Mouse (Mus musculus): ENCODE data around the gene Spon1.

Spon1 gene

DNA sequence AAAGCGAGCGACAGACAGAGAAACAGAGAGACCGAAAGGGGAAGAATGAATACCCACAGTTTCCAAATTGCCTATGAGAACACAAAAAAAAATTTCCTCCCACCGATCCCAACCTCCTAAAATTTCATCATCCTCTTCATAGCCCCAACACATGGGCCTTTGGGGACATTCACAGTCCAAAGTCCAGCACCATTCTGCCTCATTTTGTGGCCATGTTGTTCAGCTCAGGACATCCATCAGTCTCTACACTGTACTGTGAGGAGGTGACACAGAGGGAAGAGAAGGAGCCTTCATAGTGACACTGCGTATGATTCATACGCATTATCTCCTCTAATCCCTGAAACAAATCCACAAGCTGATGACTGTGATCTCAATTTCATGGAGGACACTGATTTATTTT is 12.7 kb downstream of the Spon1 start:
- no peak for DNase-seq (ENCODE audit: low read depth, low spot score)

DNA sequence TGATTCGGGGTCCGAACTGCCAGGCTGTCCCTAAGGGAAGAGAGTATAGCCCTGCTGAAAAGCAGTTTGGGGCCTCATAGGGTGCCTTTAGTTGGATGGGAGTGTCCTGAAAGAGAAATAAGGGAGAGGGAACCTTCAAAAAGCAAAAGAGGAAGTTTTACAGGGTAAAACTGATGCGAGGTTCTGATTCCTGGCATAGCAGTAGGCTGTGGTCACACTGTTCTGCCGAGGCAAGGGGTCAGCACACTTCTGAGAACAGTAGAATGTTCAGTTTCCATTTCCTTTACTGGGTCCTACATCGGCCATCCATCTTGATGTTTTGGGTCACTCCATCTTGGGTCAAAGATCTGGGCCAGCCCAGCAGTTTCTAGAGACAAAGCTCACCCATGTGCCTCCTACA is 14.5 kb downstream of the Spon1 start:
- no peak for DNase-seq (ENCODE audit: low read depth, low spot score)

DNA sequence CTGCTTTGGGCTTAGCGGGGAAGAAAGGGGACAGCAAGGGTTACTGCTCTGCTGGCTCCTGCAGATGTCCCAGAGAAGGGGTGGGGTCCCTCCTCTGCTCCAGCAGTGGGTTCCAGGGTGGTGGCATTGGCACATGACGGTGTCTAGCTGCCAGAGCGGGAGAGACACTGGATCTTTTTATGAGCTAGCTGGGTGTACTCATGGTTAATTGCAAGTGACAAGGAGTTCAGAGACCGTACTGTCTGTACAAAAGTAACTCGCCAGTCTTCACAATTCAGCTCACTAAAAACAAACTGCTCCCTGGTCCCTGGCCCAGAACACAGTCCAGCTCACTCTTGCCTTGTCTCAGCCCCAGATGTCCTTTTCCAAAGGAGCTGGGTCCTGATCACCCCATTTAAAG is 26.2 kb downstream of the Spon1 start:
- DNase-seq (ENCODE audit: low read depth, low spot score) = no peak

DNA sequence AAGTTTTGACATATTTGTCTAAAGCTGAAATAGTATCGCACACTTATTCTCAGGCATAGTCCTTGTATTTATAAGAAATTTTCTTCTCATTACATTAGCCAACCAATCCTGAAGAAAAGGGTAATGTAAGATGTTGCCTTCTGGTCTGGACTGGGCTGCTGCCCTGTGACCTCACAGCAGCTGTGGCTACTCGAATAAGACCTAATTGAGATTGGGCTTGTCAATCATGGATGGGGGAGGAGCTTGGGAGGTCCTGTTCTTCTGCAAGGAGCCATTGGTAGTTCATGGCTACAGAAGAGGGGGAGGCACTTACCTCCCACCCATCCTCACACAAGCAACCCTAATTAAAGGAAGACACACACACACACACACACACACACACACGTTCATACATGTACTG is 27.1 kb downstream of the Spon1 start:
- DNase-seq (ENCODE audit: low read depth, low spot score) = no peak

DNA sequence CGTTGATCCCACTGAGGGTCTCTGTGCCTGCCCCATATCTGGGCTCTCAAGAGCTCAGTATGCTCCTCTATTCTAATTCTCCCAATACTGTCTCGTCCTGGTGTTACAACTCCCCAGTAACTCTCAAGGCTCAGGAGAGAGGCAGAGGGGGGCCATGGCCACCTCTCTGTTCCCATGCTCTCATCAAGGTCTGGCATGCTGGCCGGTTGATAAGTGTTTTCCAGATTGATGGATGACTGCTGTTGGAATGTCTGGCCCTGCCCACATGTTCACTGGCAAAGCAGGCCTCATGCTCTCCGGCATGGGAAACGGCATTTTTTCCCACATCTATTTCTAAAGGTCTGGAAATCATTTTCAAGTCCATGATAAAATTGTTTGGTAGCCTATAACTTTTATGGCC is 29.4 kb downstream of the Spon1 start:
- DNase-seq (ENCODE audit: low read depth, low spot score) = no peak

DNA sequence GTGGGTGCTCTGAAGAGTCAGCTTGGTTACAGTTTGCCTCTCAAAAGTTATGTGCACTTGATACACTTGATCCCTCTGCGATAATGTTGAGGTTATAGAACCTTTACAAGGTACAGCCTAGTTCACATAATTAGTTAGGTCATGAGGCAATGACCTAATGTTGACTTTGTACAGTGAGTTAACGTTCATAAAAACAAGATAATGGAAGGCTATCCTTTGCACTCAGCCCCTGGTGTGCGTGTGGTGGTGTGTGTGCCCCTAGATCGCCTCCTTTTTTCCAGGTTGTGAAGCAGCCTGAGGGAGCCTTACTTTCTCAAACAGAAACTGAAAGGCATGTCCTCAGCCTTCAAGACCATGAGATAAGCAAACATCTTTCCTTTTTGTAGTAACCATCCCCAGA is 31.3 kb downstream of the Spon1 start:
- DNase-seq (ENCODE audit: low read depth, low spot score) = no peak

DNA sequence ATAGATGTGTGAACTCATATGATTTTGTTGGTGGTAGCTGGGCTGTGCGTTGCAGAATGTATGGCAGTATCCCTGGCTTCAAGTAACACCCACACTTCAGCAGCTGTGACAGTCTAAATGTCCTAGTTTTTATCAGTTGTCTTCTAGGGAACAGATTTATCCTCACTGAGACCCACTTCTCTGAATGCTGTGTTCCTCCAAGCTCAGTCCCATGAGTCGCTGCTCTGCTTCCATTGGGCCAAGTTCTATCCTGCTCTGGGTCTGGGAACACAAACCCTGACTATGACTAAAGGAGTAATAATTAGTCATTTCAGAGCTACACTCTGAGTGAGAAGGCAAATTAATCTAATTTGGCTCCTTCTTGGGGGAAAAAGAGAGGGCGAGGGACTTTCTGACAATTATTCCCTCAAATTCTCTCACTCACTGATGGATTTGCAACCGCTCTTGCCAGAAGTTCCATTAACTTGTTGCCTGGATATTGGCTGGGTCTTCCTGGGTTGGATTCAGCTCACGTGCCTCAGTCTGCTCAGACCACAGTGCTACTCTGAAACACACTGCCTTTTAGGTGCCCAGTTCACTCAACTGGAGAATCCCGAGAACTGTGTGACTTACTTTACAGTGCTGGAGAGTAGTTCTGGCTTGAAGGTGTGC is 32.9 kb downstream of the Spon1 start:
- no peak for DNase-seq (ENCODE audit: low read depth, low spot score)

DNA sequence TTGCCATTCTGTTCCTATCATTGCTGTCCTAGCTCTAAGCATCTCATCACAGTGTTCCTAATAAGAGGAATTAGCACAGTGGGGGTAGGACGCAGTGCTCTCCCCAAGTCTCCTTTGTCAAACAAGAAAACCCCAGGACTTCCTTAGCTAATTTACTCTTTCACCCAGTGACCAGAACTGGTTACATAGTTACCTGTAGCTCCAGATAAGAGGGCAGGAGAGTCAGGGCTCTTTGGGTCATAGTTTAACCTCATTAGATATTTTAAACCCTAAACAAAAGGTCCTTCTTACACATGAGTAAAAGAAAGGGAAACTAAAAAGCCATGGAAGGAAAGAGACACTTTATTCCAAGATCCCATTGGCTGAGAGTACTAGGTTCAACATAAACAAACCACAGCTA is 44.0 kb downstream of the Spon1 start:
- DNase-seq (ENCODE audit: low read depth, low spot score) = no peak

DNA sequence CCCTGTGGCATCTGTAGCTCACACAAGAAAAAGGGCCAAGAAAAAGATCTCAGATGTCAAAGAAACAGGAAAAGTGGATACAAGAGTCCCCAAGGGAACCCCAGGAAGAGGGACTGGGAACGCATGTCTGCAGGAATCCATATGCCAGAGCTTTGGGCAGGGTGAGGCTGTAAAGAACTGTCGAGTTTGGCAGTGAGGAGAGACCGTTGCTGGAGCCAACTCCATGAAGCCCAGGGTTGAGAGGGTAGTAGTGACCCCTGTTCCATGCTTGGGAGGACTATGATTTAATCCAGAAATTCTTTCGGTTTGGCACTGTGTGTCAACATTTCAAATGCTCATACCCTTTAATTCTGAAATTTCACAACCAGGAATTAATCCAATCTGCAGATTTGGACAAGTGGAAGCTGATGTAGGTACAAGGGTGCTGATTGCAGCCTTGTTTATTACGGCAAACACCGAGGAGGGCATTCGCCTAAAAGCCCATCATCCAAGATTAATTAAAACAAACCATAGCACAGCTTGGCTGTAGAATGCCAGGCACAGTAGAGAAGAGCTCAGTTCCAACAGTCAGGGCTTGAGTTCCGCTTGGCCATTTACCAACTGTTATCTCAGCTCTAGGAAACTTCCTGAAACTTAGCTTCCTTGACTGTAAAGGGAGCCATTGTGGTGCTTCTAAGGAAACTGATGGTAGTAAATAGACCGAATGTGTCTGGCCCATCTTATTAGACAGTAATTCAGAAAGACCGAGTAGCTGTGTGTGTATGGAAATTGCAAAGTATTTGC is 45.8 kb downstream of the Spon1 start:
- DNase-seq (ENCODE audit: low read depth, low spot score) = no peak

DNA sequence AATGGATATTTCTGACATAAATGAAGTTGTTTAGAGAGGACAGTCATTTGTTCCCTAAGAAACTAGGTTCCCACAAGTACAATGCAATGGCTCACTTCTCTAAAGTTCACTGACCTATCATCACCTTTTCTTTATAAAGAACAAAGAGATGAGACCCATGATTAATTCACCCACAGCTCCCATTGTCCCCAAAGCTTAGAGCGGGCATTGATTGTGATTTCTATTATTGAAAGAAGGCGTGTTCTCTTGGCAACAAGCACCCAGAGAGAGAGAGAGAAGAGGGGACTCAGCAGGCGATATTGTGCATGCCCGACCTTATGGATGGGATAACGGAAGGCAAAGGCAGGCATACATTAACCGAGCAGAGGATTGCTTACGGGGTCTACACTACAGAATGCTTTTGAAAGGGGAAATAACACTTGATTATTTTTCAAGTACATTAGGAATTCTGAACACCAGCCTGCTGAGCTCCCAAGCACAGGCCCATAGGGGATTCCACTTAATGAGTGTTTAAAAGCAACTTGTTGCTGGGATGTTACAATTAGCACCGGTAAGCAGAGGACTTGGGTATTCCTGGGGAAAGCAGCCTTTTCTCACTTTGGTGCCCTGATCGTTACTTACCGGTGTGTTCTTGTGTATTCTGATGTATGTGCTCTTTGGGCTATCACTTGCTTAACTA is 48.4 kb downstream of the Spon1 start:
- DNase-seq (ENCODE audit: low read depth, low spot score) = no peak

DNA sequence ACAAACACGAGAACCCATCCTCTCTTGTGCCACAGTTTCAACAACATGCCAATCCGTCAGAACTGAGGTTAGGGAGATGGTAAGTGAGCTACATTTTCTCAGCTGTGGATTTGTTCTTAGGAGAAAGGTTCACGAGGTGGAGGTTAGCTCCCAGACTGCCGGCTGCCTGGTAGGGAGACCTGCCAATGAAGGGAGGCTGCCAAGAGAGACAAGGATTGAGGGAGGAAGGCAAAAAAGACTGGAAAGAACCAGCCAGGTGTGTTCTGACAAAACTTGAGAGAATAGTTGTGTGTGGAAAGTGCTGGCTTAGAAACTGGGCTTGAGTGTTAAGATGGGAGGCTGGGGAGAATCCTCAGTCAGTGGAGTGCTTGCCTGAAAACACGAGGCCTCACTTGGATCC is 49.9 kb downstream of the Spon1 start:
- no peak for DNase-seq (ENCODE audit: low read depth, low spot score)

DNA sequence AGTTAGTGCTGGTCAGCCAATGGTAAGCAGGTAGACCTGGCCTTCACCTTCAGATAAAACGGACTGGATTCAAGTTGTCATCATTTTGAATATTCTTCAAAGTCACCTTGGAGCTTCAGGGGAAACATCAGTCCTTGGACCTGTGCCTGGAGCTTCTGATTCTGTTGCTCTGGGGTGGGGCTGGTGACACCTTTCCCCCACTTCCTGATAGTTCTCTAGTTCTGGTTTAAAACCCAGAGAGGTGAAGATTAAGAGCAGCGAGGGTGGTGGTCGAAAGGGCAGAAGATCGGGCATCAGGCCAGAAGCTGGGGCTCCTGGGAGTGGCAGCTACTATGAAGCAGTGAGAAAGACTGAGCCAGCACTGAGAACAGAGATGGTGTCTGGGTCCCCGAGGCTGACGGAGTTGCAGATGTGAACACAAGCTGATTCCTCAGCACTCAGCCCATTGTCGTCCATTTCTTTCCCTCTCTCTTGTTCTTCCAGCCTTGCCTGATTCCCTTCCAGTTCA is 51.1 kb downstream of the Spon1 start:
- DNase-seq (ENCODE audit: low read depth, low spot score) = no peak

DNA sequence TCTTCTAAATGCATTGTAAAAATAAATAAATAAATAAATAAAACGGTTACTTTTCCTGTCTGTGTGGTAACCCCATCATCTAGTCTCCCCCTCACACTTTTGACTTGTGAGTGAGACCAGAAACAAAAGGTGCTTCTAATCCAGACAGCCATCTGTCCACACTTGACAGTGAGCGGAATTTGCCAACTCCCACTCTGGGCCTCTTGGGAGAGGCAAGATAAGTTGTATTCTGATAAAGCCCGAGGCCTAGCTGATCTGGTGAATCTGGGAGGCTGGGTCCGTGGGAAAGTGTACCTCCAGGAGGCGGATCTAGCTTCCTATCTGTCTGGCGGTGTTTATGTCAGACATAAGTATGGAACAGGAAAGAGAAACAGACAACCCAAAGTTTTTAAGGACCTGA is 52.3 kb downstream of the Spon1 start:
- DNase-seq (ENCODE audit: low read depth, low spot score) = no peak

DNA sequence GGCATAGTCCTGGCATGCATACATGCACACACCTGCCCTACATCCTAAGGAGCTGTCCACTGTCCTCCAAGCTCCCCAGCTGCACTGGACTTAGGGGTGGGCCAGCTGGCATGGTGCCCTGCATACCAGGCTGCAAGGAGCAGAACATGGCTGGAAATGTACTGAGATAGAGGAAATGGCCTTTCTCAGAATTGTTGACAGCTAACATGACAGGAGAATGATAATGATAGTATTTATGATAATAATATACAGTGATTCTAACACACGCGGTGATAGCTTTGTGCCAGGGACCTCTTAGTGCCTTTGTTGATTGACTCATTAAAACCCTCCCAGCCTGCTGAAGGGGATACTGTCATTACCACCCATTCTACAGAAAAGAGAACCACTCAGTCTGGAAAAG is 54.4 kb downstream of the Spon1 start:
- no peak for DNase-seq (ENCODE audit: low read depth, low spot score)

DNA sequence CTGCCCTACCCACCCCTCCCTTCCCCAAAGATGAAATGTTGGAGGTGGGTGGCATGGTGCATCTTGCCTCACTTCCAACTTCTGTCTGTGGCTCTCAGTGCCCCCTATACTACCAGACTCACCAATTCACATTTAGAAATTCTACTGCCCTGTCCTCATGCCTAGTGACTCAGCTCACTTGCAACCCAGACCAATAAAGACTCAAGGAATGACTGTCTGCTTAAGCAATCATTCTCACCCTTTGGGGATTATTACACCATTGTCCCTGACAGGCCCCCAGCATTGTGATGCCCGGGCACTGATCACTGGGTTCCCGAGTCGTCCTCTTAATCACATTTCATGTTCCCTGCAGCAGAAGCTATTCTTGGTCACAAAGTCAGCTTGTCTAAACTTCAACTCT is 57.2 kb downstream of the Spon1 start:
- DNase-seq (ENCODE audit: low read depth, low spot score) = no peak

DNA sequence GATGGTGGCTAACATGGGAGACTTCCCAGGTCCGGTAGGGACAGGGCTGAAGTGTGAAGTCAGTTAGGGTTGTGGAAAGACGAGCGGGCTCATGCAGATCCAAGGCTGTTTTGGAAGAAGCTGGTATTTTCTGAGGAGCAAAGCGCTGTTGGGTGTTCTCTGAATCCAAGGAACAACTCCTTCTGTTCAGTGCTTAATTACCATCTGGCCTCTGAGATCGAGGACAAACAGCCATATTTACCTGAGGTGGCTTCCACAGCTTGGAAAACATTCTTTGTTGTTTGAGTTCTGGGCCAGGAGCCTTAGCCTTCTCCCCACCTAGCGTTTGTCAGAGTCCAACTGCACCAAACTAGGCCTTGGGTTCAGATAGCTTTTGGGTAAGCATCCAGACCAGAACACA is 58.9 kb downstream of the Spon1 start:
- DNase-seq (ENCODE audit: low read depth, low spot score) = no peak

DNA sequence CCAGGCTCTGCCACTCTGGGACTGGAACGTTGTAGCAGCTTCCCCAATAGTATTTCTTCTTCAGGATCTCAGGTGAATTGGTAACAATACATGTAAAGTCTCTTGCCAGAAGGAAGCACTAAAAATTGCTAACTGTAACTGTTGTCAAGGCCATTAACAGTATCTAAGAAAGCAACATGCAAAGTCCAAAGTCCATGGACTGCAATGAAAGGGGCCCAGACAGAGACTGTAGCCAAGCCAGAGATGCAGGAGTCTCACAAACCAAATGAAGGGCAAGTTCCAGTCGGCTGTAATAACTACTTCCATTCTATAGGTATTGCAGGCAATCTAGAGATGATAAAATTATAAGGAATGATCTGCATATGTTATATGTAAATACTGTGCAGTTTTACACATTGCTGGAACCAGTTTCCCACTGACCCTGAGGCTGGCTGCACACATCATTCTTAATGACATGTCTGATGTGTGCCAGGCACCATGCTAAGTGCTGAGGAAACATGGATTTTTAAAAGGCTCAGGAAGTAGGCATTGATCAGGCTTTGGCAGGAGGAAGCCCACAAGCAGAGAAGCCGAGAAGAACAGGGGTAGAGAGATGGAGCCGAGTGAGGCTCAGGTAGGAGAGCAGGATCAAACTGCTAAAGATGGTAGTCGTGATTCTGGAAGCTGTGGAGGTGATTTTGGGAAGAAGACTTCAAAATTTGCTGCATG is 59.9 kb downstream of the Spon1 start:
- DNase-seq (ENCODE audit: low read depth, low spot score) = no peak

DNA sequence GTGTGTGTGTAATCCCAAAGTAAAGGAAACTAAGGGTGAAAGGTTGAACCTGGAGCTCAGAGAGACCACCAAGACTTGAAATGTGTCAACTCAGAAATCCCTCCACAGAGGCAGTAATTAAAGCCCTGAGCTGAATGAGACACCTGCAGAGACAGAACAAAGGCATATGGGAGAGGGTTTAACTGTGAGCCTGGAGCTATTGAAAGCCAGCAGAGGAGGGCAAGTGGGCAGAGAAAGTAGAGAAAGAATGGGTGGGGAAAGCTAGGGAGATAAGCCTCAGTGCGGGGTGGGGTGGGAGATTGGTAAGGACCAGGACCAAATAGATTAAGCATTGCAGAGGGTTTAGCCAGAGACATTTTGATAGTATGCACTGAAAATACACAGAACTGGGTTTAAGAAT is 60.7 kb downstream of the Spon1 start:
- no peak for DNase-seq (ENCODE audit: low read depth, low spot score)

DNA sequence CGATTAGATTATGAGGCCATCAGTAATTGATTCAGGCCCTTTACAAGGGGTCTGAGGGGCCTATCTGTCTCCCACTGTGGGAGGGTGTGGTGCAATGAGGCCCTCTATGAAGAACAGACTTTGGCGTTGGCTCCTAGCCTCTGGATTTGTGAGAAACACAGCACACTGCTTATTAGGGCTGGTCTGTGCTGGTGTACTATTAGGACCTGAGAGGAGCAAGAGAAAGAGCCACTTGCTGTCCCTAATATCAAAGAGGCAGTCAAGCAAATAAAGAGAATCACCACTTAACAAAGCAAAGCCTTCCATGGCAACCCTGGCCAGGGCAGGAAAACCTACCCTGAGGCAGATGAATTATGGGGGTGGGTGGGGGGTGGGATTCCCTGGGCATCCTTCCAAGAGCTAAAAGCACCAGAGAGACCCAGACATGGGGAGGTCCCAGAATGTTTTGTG is 62.3 kb downstream of the Spon1 start:
- DNase-seq (ENCODE audit: low read depth, low spot score) = peak; percentile 14

DNA sequence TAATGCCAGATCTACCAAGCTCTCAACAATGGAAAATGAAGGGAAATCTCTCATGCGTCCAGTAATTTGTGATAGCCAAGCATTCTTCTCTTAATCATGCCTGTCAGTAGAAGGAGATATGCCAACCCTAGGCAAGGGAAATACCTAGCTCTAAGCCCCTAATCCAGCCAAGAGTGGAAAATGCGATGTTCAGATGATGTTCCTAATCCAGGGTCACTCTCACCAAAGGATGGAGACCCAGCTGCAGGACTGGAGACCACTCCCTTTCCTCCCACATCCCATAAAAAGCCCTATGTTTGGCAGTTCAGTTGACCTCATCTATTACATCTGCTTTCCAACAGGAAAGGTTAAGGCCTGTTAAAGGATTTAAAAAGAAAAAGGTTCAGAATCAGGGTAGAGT is 62.8 kb downstream of the Spon1 start:
- DNase-seq (ENCODE audit: low read depth, low spot score) = no peak

DNA sequence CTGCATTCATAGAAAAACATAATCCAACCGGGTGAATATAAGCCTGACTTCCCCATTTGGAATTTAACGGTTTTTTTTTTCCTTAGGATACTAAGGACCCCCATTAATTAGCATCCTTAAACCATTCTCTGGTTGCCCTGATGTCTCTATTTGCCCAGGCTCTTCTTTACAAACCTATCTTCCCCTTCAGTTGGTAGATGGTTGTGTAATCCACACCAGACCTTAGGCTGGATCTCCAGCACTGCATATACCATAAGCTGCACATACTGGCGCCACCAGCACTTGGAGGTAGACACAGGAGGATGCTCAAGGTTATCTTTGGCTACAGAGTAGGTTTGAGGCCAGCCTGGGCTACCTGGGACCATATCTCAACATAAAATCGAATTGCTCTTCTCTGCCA is 71.4 kb downstream of the Spon1 start:
- DNase-seq (ENCODE audit: low read depth, low spot score) = no peak

DNA sequence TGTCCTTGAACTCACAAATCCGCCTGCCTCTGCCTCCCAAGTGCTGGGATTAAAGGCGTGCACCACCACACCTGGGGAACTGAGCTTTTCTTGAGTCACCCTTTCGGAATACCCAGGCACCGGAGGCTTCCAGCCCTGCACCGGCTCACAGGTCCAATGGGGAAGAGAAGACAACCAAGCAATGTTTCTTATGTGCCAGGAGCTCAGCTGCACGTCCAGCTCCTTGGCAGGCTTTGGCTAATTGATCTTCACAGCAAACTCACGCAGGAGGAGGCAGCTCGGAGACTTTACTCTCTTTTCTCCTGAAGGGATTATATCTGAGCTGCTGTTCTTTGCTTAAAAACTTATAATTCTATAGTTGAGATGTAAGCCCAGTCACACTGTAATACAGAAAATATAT is 73.6 kb downstream of the Spon1 start:
- no peak for DNase-seq (ENCODE audit: low read depth, low spot score)
